Mouse (Mus musculus) E14TG2a.4 (cell line): ENCODE results near the gene Ctbp2.

Experiments
- CTCF ChIP-seq: conservative IDR thresholded peaks from 2 replicates; pipeline ENCODE4 v1.5.1; 2014; ENCODE audit warnings: low read length
- NANOG ChIP-seq: IDR thresholded peaks from 2 replicates; pipeline ENCODE4 v1.6.1; 2014; ENCODE audit warnings: borderline replicate concordance, low read length, mixed read lengths
- POU5F1 ChIP-seq: IDR thresholded peaks from 2 replicates; pipeline ENCODE4 v1.6.1; 2014; ENCODE audit warnings: low read length, borderline replicate concordance

GRCm38 (mm10) chr7:133085408-133085807, 38.7 kb downstream of the Ctbp2 start:
- TF ChIP-seq CTCF (no peak), NANOG (no peak), POU5F1 (no peak)
